Mouse (Mus musculus) lung, postnatal 0 days (tissue): Measurements from ENCODE around the gene Mnat1.

ENCODE experiments used
- CTCF ChIP-seq: IDR thresholded peaks from 2 replicates; pipeline ENCODE4 v1.5.1; 2016; ENCODE audit warnings: antibody characterized with exemption, mild to moderate bottlenecking
- EP300 ChIP-seq: IDR thresholded peaks from 2 replicates; pipeline ENCODE4 v1.6.1; 2016; ENCODE audit warnings: antibody characterized with exemption, mild to moderate bottlenecking, control low read depth

- no peak for TF ChIP-seq CTCF
- TF ChIP-seq EP300, result no peak
Observed at GRCm38 (mm10) chr12:73230196-73230595, 106.7 kb downstream of the Mnat1 start.
